Mouse (Mus musculus) erythroblast, embryonic 14.5 days (primary cell): ENCODE data around the gene Pabpc4.

ENCODE experiments used
- GATA1 ChIP-seq: IDR thresholded peaks from 2 replicates; pipeline ENCODE4 v1.6.1; 2012; ENCODE audit warnings: low read length, inconsistent platforms, mixed read lengths
- TAL1 ChIP-seq: IDR thresholded peaks from 3 replicates; pipeline ENCODE4 v1.6.1; 2012; ENCODE audit warnings: low read length, inconsistent platforms, mixed read lengths

- TF ChIP-seq GATA1 (no peak), TAL1 (no peak)
Observed at GRCm38 (mm10) chr4:123215367-123215766, 46.8 kb upstream of the Pabpc4 start.
